In genomic region chr5:134270566-134270965, GRCm38 (mm10) we compare ENCODE assay signal across 28 mouse cellular contexts. TPM values are rescaled to one million over a fixed set of nuclear protein-coding genes. Genes with fewer than 3 reads are reported as not detected.
DNase-seq lines count a peak whose midpoint lies in the region; ATAC-seq and TF ChIP-seq lines count a peak whose summit lies in the region.
"Had no signal": no experiment of that assay in that cellular context is flagged by ENCODE, and none has a peak within 500 bp of the region (broad histone marks: within the 10 kb centered on the region; RNA-seq: fewer than 3 reads in every experiment).

No protein-coding gene starts in this region.

- no peak; the same call in none of the 2 replicates for TF ChIP-seq RAD21 in CH12.LX (IDR thresholded peaks at IDR 0.05; ENCODE audit: low read depth, low read length)

- H3K4me3 ChIP-seq in embryonic facial prominence, embryonic 15.5 days (replicated peaks), result no peak overlapping the region
- H3K4me3 ChIP-seq in embryonic facial prominence, embryonic 10.5 days, result no peak overlapping the region
- no peak overlapping the region for H3K4me3 ChIP-seq in limb, embryonic 14.5 days (replicated peaks; ENCODE audit: low read length)
- H3K4me3 ChIP-seq in limb, embryonic 10.5 days, result no peak overlapping the region
- H3K4me3 ChIP-seq in CH12.LX (replicated peaks in 1 of 3; ENCODE audit: low read depth in 2 of 3, low read length in 2 of 3, poor library complexity in 1 of 3), result no peak overlapping the region
- no peak overlapping the region for H3K4me3 ChIP-seq in midbrain, embryonic 10.5 days
- H3K4me3 ChIP-seq: gastrocnemius, adult 2 months; heart, embryonic 13.5 days; hindbrain, embryonic 10.5 days; hindbrain, embryonic 15.5 days; liver, embryonic 15.5 days; lung, embryonic 15.5 days; midbrain, embryonic 13.5 days; neural tube, embryonic 13.5 days; stomach, embryonic 15.5 days had no signal

- in situ Hi-C loops in CH12.LX (cut with MboI; ENCODE audit: low pct_ligation_motif_present, low pct_unique_long_range_greater_than_20kb, low sequenced_read_pairs), result no loop called here

- 0 out of 2 replicates have a peak, but pooled peaks cover 8% of the 10 kb centered on the region for H3K4me1 ChIP-seq in embryonic facial prominence, embryonic 15.5 days
- peaks cover 3% of the 10 kb centered on the region; the same call in 1 of the 2 replicates for H3K4me1 ChIP-seq in embryonic facial prominence, embryonic 10.5 days
- no peaks in the 10 kb centered on the region for H3K4me1 ChIP-seq in limb, embryonic 14.5 days (ENCODE audit: control insufficient read depth, insufficient read depth, low read length)
- H3K4me1 ChIP-seq in limb, embryonic 10.5 days, result no peaks in the 10 kb centered on the region
- H3K4me1 ChIP-seq in CH12.LX (ENCODE audit: control insufficient read depth in 1 of 2, insufficient read depth in 2 of 2), result peaks cover 11 to 55% of the 10 kb centered on the region in 2 experiments
- H3K4me1 ChIP-seq in midbrain, embryonic 10.5 days, result no peaks in the 10 kb centered on the region
- H3K4me1 ChIP-seq: hindbrain, embryonic 10.5 days; hindbrain, embryonic 15.5 days; liver, embryonic 15.5 days; lung, embryonic 15.5 days; midbrain, embryonic 13.5 days; neural tube, embryonic 13.5 days; stomach, embryonic 15.5 days had no signal

- no peak overlapping the region for H3K4me2 ChIP-seq in embryonic facial prominence, embryonic 15.5 days (replicated peaks)
- no peak overlapping the region for H3K4me2 ChIP-seq in limb, embryonic 14.5 days (replicated peaks; ENCODE audit: low read depth, low read length, severe bottlenecking)
- no peak overlapping the region for H3K4me2 ChIP-seq in CH12.LX (ENCODE audit: insufficient read depth, low read depth, poor library complexity, severe bottlenecking)
- H3K4me2 ChIP-seq: heart, embryonic 13.5 days; hindbrain, embryonic 15.5 days; liver, embryonic 15.5 days; lung, embryonic 15.5 days; midbrain, embryonic 13.5 days; neural tube, embryonic 13.5 days; stomach, embryonic 15.5 days had no signal

- peaks cover 94% of the 10 kb centered on the region for H3K36me3 ChIP-seq in embryonic facial prominence, embryonic 15.5 days
- peaks cover 100% of the 10 kb centered on the region for H3K36me3 ChIP-seq in embryonic facial prominence, embryonic 10.5 days (replicated peaks)
- peaks cover 97% of the 10 kb centered on the region for H3K36me3 ChIP-seq in limb, embryonic 14.5 days (ENCODE audit: control insufficient read depth, insufficient read depth, low read length)
- peaks cover 99% of the 10 kb centered on the region for H3K36me3 ChIP-seq in limb, embryonic 10.5 days
- H3K36me3 ChIP-seq in CH12.LX (replicated peaks in 1 of 2; ENCODE audit: control insufficient read depth in 1 of 2, insufficient read depth in 1 of 2, low read length in 1 of 2), result peaks cover 47 to 63% of the 10 kb centered on the region in 2 experiments
- peaks cover 99% of the 10 kb centered on the region for H3K36me3 ChIP-seq in midbrain, embryonic 10.5 days

- TF ChIP-seq POLR2A in limb, embryonic 14.5 days (IDR thresholded peaks at IDR 0.05; ENCODE audit: borderline replicate concordance, extremely low read depth, insufficient read depth, insufficient read length), result no peak
- TF ChIP-seq POLR2A in CH12.LX (IDR thresholded peaks at IDR 0.05; ENCODE audit: low read depth, low read length), result no peak

- H3K9me3 ChIP-seq in embryonic facial prominence, embryonic 15.5 days (replicated peaks), result no peaks in the 10 kb centered on the region
- no peaks in the 10 kb centered on the region for H3K9me3 ChIP-seq in embryonic facial prominence, embryonic 10.5 days
- no peaks in the 10 kb centered on the region for H3K9me3 ChIP-seq in limb, embryonic 14.5 days (ENCODE audit: control insufficient read depth, low read length)
- H3K9me3 ChIP-seq in limb, embryonic 10.5 days (replicated peaks), result no peaks in the 10 kb centered on the region
- H3K9me3 ChIP-seq in CH12.LX (replicated peaks; ENCODE audit: low read length), result no peaks in the 10 kb centered on the region
- H3K9me3 ChIP-seq in midbrain, embryonic 10.5 days (replicated peaks), result no peaks in the 10 kb centered on the region
- H3K9me3 ChIP-seq: G1E; heart, embryonic 13.5 days; hindbrain, embryonic 10.5 days; hindbrain, embryonic 15.5 days; liver, embryonic 15.5 days; lung, embryonic 15.5 days; midbrain, embryonic 13.5 days; neural tube, embryonic 13.5 days; stomach, embryonic 15.5 days had no signal

- no peak overlapping the region for H3K9ac ChIP-seq in embryonic facial prominence, embryonic 15.5 days
- H3K9ac ChIP-seq in limb, embryonic 14.5 days (ENCODE audit: low read depth, low read length, severe bottlenecking), result no peak overlapping the region
- no peak overlapping the region for H3K9ac ChIP-seq in CH12.LX (ENCODE audit: insufficient read depth, low read depth)
- H3K9ac ChIP-seq: heart, embryonic 13.5 days; hindbrain, embryonic 15.5 days; liver, embryonic 15.5 days; lung, embryonic 15.5 days; midbrain, embryonic 13.5 days; neural tube, embryonic 13.5 days; stomach, embryonic 15.5 days had no signal

- no peak for ATAC-seq in embryonic facial prominence, embryonic 15.5 days (ENCODE audit: insufficient number of reproducible peaks, low FRiP score, low TSS enrichment, low read depth)
- no peak for ATAC-seq in limb, embryonic 14.5 days (ENCODE audit: low FRiP score, low read depth)
- ATAC-seq: forebrain, embryonic 16.5 days; midbrain, embryonic 13.5 days; Patski had no signal

- no peaks in the 10 kb centered on the region for H3K79me2 ChIP-seq in CH12.LX (replicated peaks; ENCODE audit: control insufficient read depth, extremely low read depth, insufficient read depth, poor library complexity, severe bottlenecking)

- dilution Hi-C loops in CH12.LX (cut with MboI; ENCODE audit: extremely low pct_ligation_motif_present, extremely low pct_unique_long_range_greater_than_20kb, low sequenced_read_pairs), result no loop called here

- no peak for TF ChIP-seq EP300 in CH12.LX (IDR thresholded peaks at IDR 0.05; ENCODE audit: low read length)

- H3K27ac ChIP-seq in embryonic facial prominence, embryonic 15.5 days (replicated peaks), result peak overlapping the region; percentile 60; the same call in 1 of the 2 replicates
- H3K27ac ChIP-seq in embryonic facial prominence, embryonic 10.5 days (replicated peaks), result no peak overlapping the region
- H3K27ac ChIP-seq in limb, embryonic 14.5 days (replicated peaks; ENCODE audit: low read depth, low read length), result peak overlapping the region; percentile 48; the same call in 1 of the 2 replicates
- no peak overlapping the region for H3K27ac ChIP-seq in limb, embryonic 10.5 days
- no peak overlapping the region for H3K27ac ChIP-seq in CH12.LX (ENCODE audit: insufficient read depth, low read depth)
- no peak overlapping the region for H3K27ac ChIP-seq in midbrain, embryonic 10.5 days (replicated peaks)
- H3K27ac ChIP-seq: gastrocnemius, adult 2 months; heart, embryonic 13.5 days; hindbrain, embryonic 10.5 days; hindbrain, embryonic 15.5 days; liver, embryonic 15.5 days; lung, embryonic 15.5 days; midbrain, embryonic 13.5 days; neural tube, embryonic 13.5 days; stomach, embryonic 15.5 days had no signal

- no peak for DNase-seq in embryonic facial prominence, embryonic 10.5 days (ENCODE audit: low spot score)
- peak; percentile 46 for DNase-seq in kidney, adult 9 months
- no peak for DNase-seq in kidney, postnatal 4 days
- DNase-seq in limb, embryonic 14.5 days (ENCODE audit: low spot score), result no peak
- no peak for DNase-seq in limb, embryonic 10.5 days (ENCODE audit: low spot score)
- no peak for DNase-seq in CH12.LX (ENCODE audit: extremely low read depth)
- DNase-seq in midbrain, embryonic 10.5 days (ENCODE audit: low spot score), result no peak
- DNase-seq: adrenal gland, postnatal 14 days; cerebellum, adult 18-20 months; cerebellum, postnatal 10 days; gastrocnemius, adult 2 months; heart, postnatal 14 days; left cerebral cortex, postnatal 4 days; liver; right cerebral cortex, postnatal 4 days; thymus, postnatal 25 days had no signal

- TF ChIP-seq CTCF in CH12.LX (conservative IDR thresholded peaks at IDR 0.05 in 1 of 2, IDR thresholded peaks at IDR 0.05 in 1 of 2; ENCODE audit: low read depth in 2 of 2, low read length in 2 of 2), result peak in 1 of 2 experiments; percentile 9; a peak in 1 of 4 replicates

- H3K27me3 ChIP-seq in embryonic facial prominence, embryonic 15.5 days, result no peaks in the 10 kb centered on the region
- H3K27me3 ChIP-seq in embryonic facial prominence, embryonic 10.5 days (replicated peaks; ENCODE audit: low read depth, poor library complexity, severe bottlenecking), result no peaks in the 10 kb centered on the region
- H3K27me3 ChIP-seq in limb, embryonic 14.5 days (ENCODE audit: control insufficient read depth, insufficient read depth, low read length), result no peaks in the 10 kb centered on the region
- no peaks in the 10 kb centered on the region for H3K27me3 ChIP-seq in limb, embryonic 10.5 days (ENCODE audit: low read depth, poor library complexity, severe bottlenecking)
- H3K27me3 ChIP-seq in CH12.LX (replicated peaks), result no peaks in the 10 kb centered on the region
- no peaks in the 10 kb centered on the region for H3K27me3 ChIP-seq in midbrain, embryonic 10.5 days (ENCODE audit: low read depth, poor library complexity, severe bottlenecking)
- H3K27me3 ChIP-seq: heart, embryonic 13.5 days; hindbrain, embryonic 15.5 days; liver, embryonic 15.5 days; lung, embryonic 15.5 days; midbrain, embryonic 13.5 days; neural tube, embryonic 13.5 days; Patski; stomach, embryonic 15.5 days had no signal

- 75% methylated on average over 4 of the region's 4 CpGs for WGBS in embryonic facial prominence, embryonic 15.5 days
- WGBS in embryonic facial prominence, embryonic 10.5 days, result 90% methylated on average over 4 of the region's 4 CpGs
- 84% methylated on average over 4 of the region's 4 CpGs for WGBS in limb, embryonic 14.5 days
- WGBS in limb, embryonic 10.5 days, result 95% methylated on average over 4 of the region's 4 CpGs
- 92% methylated on average over 4 of the region's 4 CpGs for WGBS in midbrain, embryonic 10.5 days

RNA-seq across cellular contexts. Expression of gene Ncf1, which starts 41.1 kb away (rescaled TPM):
- polyA plus RNA-seq in embryonic facial prominence, embryonic 15.5 days (2015; fragmentation: Nextera tagmentation; extraction: Ambion mirVana), result 10.2 and 10.3 TPM in 2 replicates
- polyA plus RNA-seq in embryonic facial prominence, embryonic 10.5 days (2016; fragmentation: Nextera tagmentation; extraction: Ambion mirVana), result 1.8 and 2.0 TPM in 2 replicates
- polyA plus RNA-seq in limb, embryonic 14.5 days (2012; rRNA removed), result 8.4 and 8.8 TPM in 2 replicates
- polyA plus RNA-seq in limb, embryonic 14.5 days (2014; fragmentation: Nextera tagmentation; extraction: Ambion mirVana), result 8.3 and 10.2 TPM in 2 replicates
- 1.5 and 1.7 TPM in 2 replicates for polyA plus RNA-seq in limb, embryonic 10.5 days (2016; fragmentation: Nextera tagmentation; extraction: Ambion mirVana)
- total RNA-seq in CH12.LX (2012; rRNA removed) (225 and 342 TPM in 2 replicates), CH12.LX (2014; rRNA removed) (263 and 287 TPM in 2 replicates)
- polyA plus RNA-seq in CH12.LX (2012; ENCODE audit: insufficient read length, low read depth), result 299 and 302 TPM in 2 replicates
- 2.6 and 2.7 TPM in 2 replicates for polyA plus RNA-seq in midbrain, embryonic 10.5 days (2016; fragmentation: Nextera tagmentation; extraction: Ambion mirVana)

RNA-seq across cellular contexts. Expression of gene Gtf2i, which starts 44.0 kb away (rescaled TPM):
- polyA plus RNA-seq in embryonic facial prominence, embryonic 15.5 days (2015; fragmentation: Nextera tagmentation; extraction: Ambion mirVana), result 190 and 202 TPM in 2 replicates
- polyA plus RNA-seq in embryonic facial prominence, embryonic 10.5 days (2016; fragmentation: Nextera tagmentation; extraction: Ambion mirVana), result 200 and 207 TPM in 2 replicates
- polyA plus RNA-seq in limb, embryonic 14.5 days (2012; rRNA removed), result 186 and 190 TPM in 2 replicates
- polyA plus RNA-seq in limb, embryonic 14.5 days (2014; fragmentation: Nextera tagmentation; extraction: Ambion mirVana), result 169 and 195 TPM in 2 replicates
- 180 and 204 TPM in 2 replicates for polyA plus RNA-seq in limb, embryonic 10.5 days (2016; fragmentation: Nextera tagmentation; extraction: Ambion mirVana)
- total RNA-seq in CH12.LX (2012; rRNA removed), result 36.2 and 42.2 TPM in 2 replicates
- total RNA-seq in CH12.LX (2014; rRNA removed), result 24.5 and 28.4 TPM in 2 replicates
- 58.9 and 60.9 TPM in 2 replicates for polyA plus RNA-seq in CH12.LX (2012; ENCODE audit: insufficient read length, low read depth)
- polyA plus RNA-seq in midbrain, embryonic 10.5 days (2016; fragmentation: Nextera tagmentation; extraction: Ambion mirVana), result 172 and 200 TPM in 2 replicates

Comparison
In these comparisons a context has a peak if more than half of its experiments do, and no peak if none do; other contexts are left out.
1. H3K27ac ChIP-seq: peak in embryonic facial prominence, embryonic 15.5 days (single experiment) and limb, embryonic 14.5 days (single experiment); none in embryonic facial prominence, embryonic 10.5 days (single experiment), limb, embryonic 10.5 days (single experiment), CH12.LX (single experiment) and midbrain, embryonic 10.5 days (single experiment).
2. RNA of gene Ncf1, which starts 41.1 kb away (polyA plus RNA-seq): 299 to 302 TPM in CH12.LX; 10.2 to 10.3 TPM in embryonic facial prominence, embryonic 15.5 days, 8.3 to 10.2 TPM in limb, embryonic 14.5 days, 2.6 to 2.7 TPM in midbrain, embryonic 10.5 days, 1.8 to 2.0 TPM in embryonic facial prominence, embryonic 10.5 days and 1.5 to 1.7 TPM in limb, embryonic 10.5 days; every median in the first group is over 10 times any median in the second.